8 mouse cellular contexts compared by ENCODE assay signal in the genomic region with DNA sequence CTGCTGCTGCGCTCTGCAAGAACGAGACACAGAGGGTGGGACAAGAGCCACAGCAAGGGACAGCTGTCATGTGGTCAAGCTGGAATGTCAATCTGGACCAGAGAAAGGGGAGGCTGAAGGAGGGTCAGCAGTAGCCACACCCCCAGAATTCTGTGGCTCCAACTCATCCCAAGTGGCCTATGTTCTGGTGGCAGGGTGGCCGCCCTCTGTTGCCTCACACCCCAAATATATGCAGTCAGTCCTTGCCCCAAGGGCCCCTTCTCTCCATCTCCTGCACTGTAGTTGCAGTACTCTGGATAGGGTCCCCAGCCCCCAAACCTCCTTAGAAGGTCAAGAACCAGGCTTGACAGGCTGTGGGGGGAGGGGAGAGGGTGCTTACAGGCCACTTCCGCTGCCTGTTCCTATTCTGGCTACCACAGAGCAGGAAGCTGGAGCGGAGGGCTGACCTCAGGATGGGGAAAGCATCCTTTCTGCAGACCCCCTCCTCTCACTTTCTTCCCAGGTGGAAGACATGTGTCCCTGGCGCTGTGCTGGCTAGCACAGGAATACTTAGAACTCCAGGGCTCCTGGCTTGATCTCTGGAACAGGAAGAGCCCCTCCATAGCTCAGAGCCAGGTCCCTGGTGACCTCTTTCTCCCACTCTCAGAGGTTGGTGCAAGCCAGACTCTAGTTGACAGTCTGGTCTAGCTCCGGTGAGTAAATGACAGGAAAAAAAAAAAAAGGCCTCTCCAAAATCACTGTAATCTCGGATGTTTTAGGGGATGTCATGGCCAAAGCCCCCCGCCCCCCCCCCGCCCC. TPM values are rescaled to one million over a fixed set of nuclear protein-coding genes. Genes with fewer than 3 reads are reported as not detected.
A peak's percentile ranks its signal among the peaks of the same experiment; 100 is the strongest.
DNase-seq lines count a peak whose midpoint lies in the region; ATAC-seq lines count a peak whose summit lies in the region.

No protein-coding gene starts in this region.

- peak; percentile 27 for ATAC-seq in midbrain, embryonic 15.5 days (replicated peaks)

- H3K27me3 ChIP-seq in limb, embryonic 10.5 days (ENCODE audit: low read depth, poor library complexity, severe bottlenecking): no peaks in the 10 kb centered on the region
- H3K27me3 ChIP-seq in midbrain, embryonic 15.5 days (replicated peaks): no peaks in the 10 kb centered on the region

- 0 out of 2 replicates have a peak overlapping the region, but pooled peaks have one; percentile 4 for H3K9ac ChIP-seq in midbrain, embryonic 15.5 days

- peak overlapping the region; percentile 88 for H3K27ac ChIP-seq in limb, embryonic 10.5 days
- peak overlapping the region; percentile 80 for H3K27ac ChIP-seq in midbrain, embryonic 15.5 days

- H3K9me3 ChIP-seq in limb, embryonic 10.5 days (replicated peaks): peaks cover 2% of the 10 kb centered on the region
- H3K9me3 ChIP-seq in midbrain, embryonic 15.5 days: no peaks in the 10 kb centered on the region

- WGBS in limb, embryonic 10.5 days: 21% methylated on average over 10 of the region's 10 CpGs
- 11% methylated on average over 10 of the region's 10 CpGs for WGBS in midbrain, embryonic 15.5 days

- DNase-seq in cerebellum, adult 9-11 months: peak; percentile 57
- no peak for DNase-seq in cerebellum, adult 11-12 months
- peak; percentile 80 for DNase-seq in embryo, embryonic 10.5 days (ENCODE audit: low spot score)
- DNase-seq in heart, postnatal 36 days: peak; percentile 27 to 49
- DNase-seq in limb, embryonic 10.5 days (ENCODE audit: low spot score): peak; percentile 71
- no peak for DNase-seq in gastrocnemius, postnatal 14 days
- DNase-seq in urinary bladder, postnatal 36 days (ENCODE audit: low spot score in 2 of 2): no peak

- intact Hi-C loops in heart, postnatal 36 days (cut with DNase I): no loop called here
- intact Hi-C loops in gastrocnemius, postnatal 14 days (cut with DNase I; ENCODE audit: low total_unique reads): no loop called here

- peaks cover 78% of the 10 kb centered on the region for H3K4me1 ChIP-seq in limb, embryonic 10.5 days
- peaks cover 63% of the 10 kb centered on the region for H3K4me1 ChIP-seq in midbrain, embryonic 15.5 days

- H3K36me3 ChIP-seq in limb, embryonic 10.5 days: peaks cover 89% of the 10 kb centered on the region
- no peaks in the 10 kb centered on the region for H3K36me3 ChIP-seq in midbrain, embryonic 15.5 days (replicated peaks)

- peak overlapping the region; percentile 45 for H3K4me3 ChIP-seq in limb, embryonic 10.5 days
- H3K4me3 ChIP-seq in midbrain, embryonic 15.5 days: peak overlapping the region; percentile 15

- H3K4me2 ChIP-seq in midbrain, embryonic 15.5 days: peak overlapping the region; percentile 47

RNA-seq across cellular contexts. Expression of gene Isyna1, which starts 6.5 kb away (rescaled TPM):
- 10 to 100 TPM; 22.2 to 25.8 TPM for total RNA-seq in heart, postnatal 36 days (2021)
- polyA plus RNA-seq in limb, embryonic 10.5 days (2016; fragmentation: Nextera tagmentation; extraction: Ambion mirVana): 214 and 225 TPM in 2 replicates
- 175 and 176 TPM in 2 replicates for polyA plus RNA-seq in midbrain, embryonic 15.5 days (2015; fragmentation: Nextera tagmentation; extraction: Ambion mirVana)
- 10 to 100 TPM; 18.7 to 24.7 TPM for total RNA-seq in gastrocnemius, postnatal 14 days (2021)

RNA-seq across cellular contexts. Expression of gene Ssbp4, which starts 8.0 kb away (rescaled TPM):
- total RNA-seq in heart, postnatal 36 days (2021): 10 to 100 TPM; 28.9 to 35.0 TPM
- 164 and 182 TPM in 2 replicates for polyA plus RNA-seq in limb, embryonic 10.5 days (2016; fragmentation: Nextera tagmentation; extraction: Ambion mirVana)
- 175 and 189 TPM in 2 replicates for polyA plus RNA-seq in midbrain, embryonic 15.5 days (2015; fragmentation: Nextera tagmentation; extraction: Ambion mirVana)
- 10 to 100 TPM; 22.9 to 25.7 TPM for total RNA-seq in gastrocnemius, postnatal 14 days (2021)

RNA-seq across cellular contexts. Expression of gene Lrrc25, which starts 15.3 kb away (rescaled TPM):
- 1 to 10 TPM; 1.9 to 3.0 TPM for total RNA-seq in heart, postnatal 36 days (2021)
- 0.38 and 0.64 TPM in 2 replicates for polyA plus RNA-seq in limb, embryonic 10.5 days (2016; fragmentation: Nextera tagmentation; extraction: Ambion mirVana)
- 1.2 and 1.6 TPM in 2 replicates for polyA plus RNA-seq in midbrain, embryonic 15.5 days (2015; fragmentation: Nextera tagmentation; extraction: Ambion mirVana)
- under 1 TPM; 0.53 to 0.88 TPM for total RNA-seq in gastrocnemius, postnatal 14 days (2021)

RNA-seq across cellular contexts. Expression of gene Gdf15, which starts 31.6 kb away (rescaled TPM):
- total RNA-seq in heart, postnatal 36 days (2021): 1 to 10 TPM in 1 of 2 experiments, under 1 TPM in 1; 0.22 to 1.6 TPM
- polyA plus RNA-seq in limb, embryonic 10.5 days (2016; fragmentation: Nextera tagmentation; extraction: Ambion mirVana): not detected in 2 replicates
- polyA plus RNA-seq in midbrain, embryonic 15.5 days (2015; fragmentation: Nextera tagmentation; extraction: Ambion mirVana): 0.13 and 0.19 TPM in 2 replicates
- not detected for total RNA-seq in gastrocnemius, postnatal 14 days (2021)

RNA-seq across cellular contexts. Expression of gene Pgpep1, which starts 59.5 kb away (rescaled TPM):
- total RNA-seq in heart, postnatal 36 days (2021): 10 to 100 TPM; 39.6 to 44.9 TPM
- 44.7 and 45.0 TPM in 2 replicates for polyA plus RNA-seq in limb, embryonic 10.5 days (2016; fragmentation: Nextera tagmentation; extraction: Ambion mirVana)
- polyA plus RNA-seq in midbrain, embryonic 15.5 days (2015; fragmentation: Nextera tagmentation; extraction: Ambion mirVana): 70.1 and 74.5 TPM in 2 replicates
- 10 to 100 TPM; 18.2 to 21.6 TPM for total RNA-seq in gastrocnemius, postnatal 14 days (2021)

Comparison
In these comparisons a context has a peak if more than half of its experiments do, and no peak if none do; other contexts are left out.
1. DNase-seq: peak in cerebellum, adult 9-11 months (single experiment), embryo, embryonic 10.5 days (single experiment), heart, postnatal 36 days (2 of 2) and limb, embryonic 10.5 days (single experiment); none in cerebellum, adult 11-12 months (single experiment), gastrocnemius, postnatal 14 days (single experiment) and urinary bladder, postnatal 36 days (0 of 2).